Mouse (Mus musculus) E14TG2a.4 (cell line): ENCODE data around the gene Fam160b1.

Experiments
- CTCF ChIP-seq: conservative IDR thresholded peaks from 2 replicates; pipeline ENCODE4 v1.5.1; 2014; ENCODE audit warnings: low read length
- POU5F1 ChIP-seq: IDR thresholded peaks from 2 replicates; pipeline ENCODE4 v1.6.1; 2014; ENCODE audit warnings: low read length, borderline replicate concordance

- TF ChIP-seq CTCF (no peak), POU5F1 (no peak)
Observed at GRCm38 (mm10) chr19:57357244-57357643, 3.2 kb upstream of the Fam160b1 start.
